Mouse (Mus musculus) CH12F3 (cell line): Measurements from ENCODE around the gene Hagh.

Experiments used
- in situ Hi-C: fragments of 300-500 bp; cut with MboI; formaldehyde crosslinking; loops from 2 replicates; pipeline ENCODE4 v1.14.3; 2020; ENCODE audit warnings: low sequenced_read_pairs

The Hagh gene

GRCm38 (mm10) chr17:24899153-24899552, 59.2 kb downstream of the Hagh start:
- in situ Hi-C loops, result no loop called here

- in situ Hi-C loops, result no loop called here
These were observed 60.1 kb downstream of the Hagh start for GRCm38 (mm10) chr17:24900014-24900413.

GRCm38 (mm10) chr17:24902124-24902523, 62.2 kb downstream of the Hagh start:
- in situ Hi-C loops, result no loop called here

GRCm38 (mm10) chr17:24902671-24903474, 62.9 kb downstream of the Hagh start:
- in situ Hi-C loops, result no loop called here

GRCm38 (mm10) chr17:24903767-24904166, 63.8 kb downstream of the Hagh start:
- in situ Hi-C loops, result no loop called here

- in situ Hi-C loops, result no loop called here
These were observed 67.6 kb downstream of the Hagh start for GRCm38 (mm10) chr17:24907591-24907990.

GRCm38 (mm10) chr17:24913984-24914383, 74.0 kb downstream of the Hagh start:
- in situ Hi-C loops, result no loop called here
